Mouse (Mus musculus) right cerebral cortex, adult 2 months (tissue): Measurements from ENCODE around the gene Pla2g5.

Experiments used
- DNase-seq, 2 experiments: peaks; one replicate each; pipeline ENCODE4 v3.0.0; 2021 to 2022; ENCODE audit warnings: low spot score in 2 of 2

Gene Pla2g5

DNA sequence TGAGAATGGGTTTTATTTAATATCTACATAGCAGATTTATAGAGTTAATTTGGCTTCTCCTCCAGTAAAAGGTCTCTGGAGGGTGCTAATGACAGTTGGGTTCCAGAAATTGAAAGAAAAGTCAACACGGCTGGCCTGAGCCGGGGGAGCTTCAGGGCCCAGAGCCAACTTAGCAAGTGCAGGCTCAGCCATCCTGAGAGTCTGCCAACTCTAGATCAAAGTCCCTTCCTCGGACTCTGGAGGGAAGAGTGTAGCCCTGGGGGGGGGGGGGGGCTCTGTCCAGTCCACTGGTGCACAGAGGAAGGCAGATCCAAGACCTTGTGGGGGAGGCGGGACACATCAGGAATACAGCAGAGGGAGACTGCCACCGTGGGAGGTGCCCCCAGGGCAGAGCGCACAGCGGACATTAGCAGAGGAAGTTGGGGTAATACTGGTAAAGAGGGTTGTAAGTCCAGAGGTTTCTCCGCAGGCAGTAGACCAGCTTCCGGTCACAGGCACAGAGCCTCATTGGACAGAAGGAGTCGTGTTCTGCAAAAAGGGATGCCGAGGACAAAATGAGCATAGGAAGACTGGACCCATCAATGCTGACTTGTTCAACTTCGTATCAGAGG lies 63.0 kb downstream of the Pla2g5 start:
- no peak for DNase-seq

DNA sequence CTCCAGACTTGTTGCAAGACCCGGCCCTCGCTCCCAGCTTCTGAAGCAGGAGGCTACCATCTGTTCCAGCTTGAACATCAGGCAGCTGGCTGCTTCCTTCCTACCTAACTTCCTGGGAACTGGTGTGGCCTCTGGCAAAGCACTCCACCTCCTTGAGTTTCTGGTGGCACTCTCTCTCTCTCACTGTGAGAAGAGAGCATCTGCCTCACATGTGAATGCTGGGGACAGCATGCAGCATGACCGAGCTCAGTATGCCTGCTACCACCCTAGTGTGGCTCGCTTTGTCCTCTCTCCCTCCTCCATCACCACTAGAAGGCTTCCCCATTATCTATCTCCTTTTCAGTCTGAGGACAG lies 66.1 kb downstream of the Pla2g5 start:
- peak; percentile 49 to 59 for DNase-seq

DNA sequence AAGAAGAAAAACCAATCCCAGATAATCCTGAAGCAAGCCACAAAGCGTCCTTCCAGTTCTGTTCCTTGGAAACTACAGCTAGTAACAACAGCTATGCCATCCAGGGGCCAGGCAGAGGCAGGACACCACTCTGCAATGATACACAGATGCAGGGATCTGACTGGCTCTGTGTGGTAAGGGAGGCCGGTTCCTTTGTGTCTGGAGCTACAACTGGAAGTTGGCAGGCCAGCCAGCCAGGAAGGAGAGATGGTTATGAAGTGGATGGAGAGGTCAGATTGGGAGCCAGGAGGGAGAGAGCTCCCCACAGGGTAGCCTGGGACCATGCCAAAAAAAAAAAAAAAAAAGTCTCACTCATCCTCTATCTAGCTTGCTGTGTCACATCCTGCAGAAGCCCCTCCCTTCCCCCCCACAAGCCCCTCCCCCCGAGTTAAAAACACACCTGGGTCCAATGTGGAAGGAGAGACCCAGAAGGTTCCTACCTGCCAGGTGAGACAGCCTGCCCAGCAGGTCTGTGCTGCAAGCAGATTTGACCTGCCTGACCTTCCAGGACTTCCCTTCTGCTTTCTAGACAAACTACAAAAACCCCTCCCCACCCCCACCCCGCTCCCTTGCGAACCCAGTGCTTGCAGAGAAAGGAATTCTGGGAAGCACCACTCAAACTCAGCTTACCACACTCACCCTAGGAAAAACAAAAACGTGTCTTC lies 66.6 kb downstream of the Pla2g5 start:
- no peak for DNase-seq

DNA sequence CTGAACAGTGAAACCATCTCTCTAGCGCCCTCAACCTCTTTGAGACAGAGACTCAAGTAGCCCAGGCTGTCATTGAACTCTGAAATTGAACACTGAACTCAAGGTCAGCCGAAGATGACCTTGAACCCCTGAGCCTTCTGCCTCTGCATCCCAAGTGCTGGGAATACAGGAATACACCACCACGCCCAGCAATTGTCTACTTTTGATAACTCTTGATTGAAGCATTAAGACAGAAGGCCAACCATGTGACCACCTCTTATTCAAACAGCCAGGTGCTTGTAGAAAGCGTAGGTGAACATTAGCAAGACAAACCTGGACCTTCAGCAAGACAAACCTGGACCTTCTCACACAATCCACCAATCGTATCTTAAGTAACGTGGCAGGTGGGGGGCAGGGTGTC lies 68.9 kb downstream of the Pla2g5 start:
- DNase-seq: no peak

DNA sequence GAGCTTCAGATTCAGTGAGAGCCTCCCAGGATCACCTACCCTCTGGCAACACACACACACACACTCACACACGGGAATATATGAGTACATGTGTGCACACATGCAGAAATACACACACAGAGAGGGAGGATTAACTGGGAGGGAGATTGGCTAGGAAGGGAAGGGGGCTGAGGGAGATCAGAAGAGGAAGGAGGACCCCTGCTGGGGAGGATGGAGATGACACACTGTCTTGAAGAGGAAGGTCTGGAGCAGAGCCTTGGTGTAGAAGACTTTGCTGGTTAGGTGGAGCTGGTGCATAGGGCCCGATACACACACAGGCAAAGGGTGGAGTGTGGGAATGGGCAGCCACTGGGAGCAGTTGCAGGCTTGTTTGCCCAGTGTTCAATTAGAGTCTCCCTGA lies 70.0 kb downstream of the Pla2g5 start:
- peak; percentile 68 to 70 for DNase-seq

DNA sequence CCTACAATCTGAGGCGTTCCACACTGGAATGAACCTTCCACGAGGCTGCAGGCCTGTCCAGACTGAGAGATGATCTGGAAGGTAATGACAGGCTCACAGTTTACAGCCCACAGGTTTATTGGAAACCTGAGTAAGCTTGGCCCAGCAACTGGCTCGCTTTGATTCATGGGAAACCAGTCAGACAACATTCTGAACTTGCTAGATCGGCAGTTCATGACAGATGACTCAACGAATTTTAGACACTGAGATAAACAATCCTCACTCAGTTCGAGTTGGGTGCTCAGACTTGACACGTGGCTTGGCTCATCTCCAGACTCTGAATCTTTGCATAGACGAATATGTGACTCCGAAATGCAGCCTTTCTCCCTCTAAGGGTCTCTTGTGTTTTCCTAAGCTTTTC lies 70.7 kb downstream of the Pla2g5 start:
- DNase-seq: no peak

DNA sequence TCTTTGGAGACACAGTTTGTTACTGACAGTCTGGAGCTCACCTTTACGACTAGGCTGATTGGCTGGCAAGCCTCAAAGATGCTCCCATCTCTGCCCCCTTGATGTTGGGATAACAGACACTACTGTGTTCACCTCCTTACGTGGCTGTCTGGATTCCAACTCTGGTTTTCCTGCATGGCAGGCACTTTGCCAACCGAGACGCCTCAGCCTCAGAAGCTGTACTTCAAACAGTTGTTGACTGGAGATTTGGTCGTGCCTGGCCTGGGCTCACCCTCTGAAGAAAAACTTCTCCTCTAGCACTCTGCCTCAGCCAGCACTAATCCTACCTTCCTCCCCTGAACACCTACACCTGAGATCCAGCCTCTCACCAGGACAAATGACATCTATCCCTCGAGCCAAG lies 71.8 kb downstream of the Pla2g5 start:
- no peak for DNase-seq

DNA sequence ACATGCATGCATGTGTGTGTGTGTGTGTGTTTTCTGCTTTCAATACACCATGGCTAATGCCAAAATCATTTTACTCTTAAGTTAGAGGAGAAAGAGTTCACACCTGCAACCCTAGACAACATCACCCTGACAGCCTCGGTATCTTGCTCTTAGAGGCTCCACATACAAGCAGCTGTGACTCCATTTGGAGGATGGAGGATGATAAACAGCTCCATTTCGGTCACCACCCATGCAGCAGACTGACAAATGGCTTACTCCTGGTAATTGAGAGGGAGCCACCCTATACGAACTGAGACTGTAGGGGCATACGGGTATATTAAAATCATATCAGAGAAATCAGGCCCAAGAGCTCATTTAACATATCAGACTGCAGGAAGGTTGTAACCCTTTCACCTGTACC lies 74.9 kb downstream of the Pla2g5 start:
- no peak for DNase-seq

DNA sequence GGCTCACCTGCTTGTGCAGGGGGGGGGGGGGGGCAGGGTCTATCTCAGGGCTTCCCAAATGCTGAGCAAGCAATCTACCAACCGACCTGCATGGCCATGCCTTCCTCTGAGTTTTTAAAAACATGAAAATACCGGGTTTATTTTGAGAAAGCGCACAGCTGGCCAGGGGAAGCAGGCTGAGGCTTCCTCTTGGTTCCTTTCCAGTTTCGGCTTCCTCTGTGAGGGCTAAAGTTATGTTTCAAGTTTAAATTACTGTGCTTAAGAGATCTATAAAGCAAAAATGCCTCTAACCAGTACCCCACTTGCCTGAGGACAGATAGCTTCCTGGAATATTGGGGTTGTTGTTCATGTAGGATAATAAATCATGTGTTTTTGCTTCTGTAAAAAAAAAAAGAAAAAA lies 77.1 kb downstream of the Pla2g5 start:
- peak in 1 of 2 experiments; percentile 44 for DNase-seq

DNA sequence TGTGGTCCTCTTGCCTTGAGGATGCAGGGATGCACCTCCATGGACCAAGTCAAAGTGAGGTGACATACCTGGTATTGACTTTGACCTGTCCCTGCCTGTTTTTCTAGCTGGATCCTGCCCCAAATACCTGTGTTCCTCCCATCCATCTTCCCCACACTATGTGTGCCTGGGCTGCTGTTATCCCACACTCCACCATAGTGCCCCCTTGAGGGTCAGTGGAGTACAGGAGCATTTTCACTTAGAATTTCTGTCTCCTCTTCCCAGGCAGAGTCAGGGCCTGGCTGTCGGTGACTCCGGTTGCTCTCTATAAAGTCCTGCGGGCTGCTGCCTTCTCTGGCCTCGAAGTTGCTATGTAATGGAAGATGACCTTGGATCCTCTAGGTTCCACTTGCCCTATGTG lies 77.6 kb downstream of the Pla2g5 start:
- no peak for DNase-seq

DNA sequence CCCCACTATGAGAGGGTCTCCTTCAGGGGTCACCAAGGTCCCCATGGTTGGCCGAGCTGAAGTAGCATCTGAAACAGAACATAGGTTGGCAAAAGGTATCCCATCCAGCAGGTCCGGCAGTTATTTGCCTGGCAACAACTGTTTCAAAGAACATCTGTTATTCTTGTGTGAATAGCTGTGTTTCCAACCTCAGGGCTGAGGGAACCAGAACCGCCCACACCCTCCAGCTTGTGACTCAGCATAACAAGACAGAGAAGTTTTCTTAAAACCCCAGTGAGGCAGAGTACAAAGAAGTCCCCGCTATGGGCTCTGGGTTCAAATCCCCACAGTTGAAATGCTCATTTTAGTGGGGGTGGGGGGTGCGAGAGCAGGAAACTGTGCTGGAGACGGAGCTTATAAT lies 81.2 kb downstream of the Pla2g5 start:
- DNase-seq: peak; percentile 78 to 87

DNA sequence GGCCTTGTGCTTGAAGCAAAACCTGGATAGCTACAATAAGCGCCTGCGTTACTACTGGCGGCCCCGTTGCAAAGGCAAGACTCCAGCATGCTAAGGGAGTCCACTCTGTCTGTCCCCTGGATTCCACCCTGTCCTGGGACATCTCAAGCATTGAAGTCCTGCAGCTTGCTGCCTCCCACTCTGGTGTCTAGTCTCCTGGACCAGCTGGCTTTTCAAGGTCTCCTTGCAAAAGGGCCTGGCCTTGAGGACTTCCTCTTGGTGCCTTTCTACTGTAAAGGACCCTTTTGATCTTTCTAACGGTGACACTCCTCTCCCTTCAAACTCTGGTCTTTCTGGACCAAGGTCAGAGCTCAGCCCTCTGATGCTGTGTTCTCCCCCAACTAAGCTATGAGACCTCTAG lies 83.0 kb downstream of the Pla2g5 start:
- DNase-seq: no peak

DNA sequence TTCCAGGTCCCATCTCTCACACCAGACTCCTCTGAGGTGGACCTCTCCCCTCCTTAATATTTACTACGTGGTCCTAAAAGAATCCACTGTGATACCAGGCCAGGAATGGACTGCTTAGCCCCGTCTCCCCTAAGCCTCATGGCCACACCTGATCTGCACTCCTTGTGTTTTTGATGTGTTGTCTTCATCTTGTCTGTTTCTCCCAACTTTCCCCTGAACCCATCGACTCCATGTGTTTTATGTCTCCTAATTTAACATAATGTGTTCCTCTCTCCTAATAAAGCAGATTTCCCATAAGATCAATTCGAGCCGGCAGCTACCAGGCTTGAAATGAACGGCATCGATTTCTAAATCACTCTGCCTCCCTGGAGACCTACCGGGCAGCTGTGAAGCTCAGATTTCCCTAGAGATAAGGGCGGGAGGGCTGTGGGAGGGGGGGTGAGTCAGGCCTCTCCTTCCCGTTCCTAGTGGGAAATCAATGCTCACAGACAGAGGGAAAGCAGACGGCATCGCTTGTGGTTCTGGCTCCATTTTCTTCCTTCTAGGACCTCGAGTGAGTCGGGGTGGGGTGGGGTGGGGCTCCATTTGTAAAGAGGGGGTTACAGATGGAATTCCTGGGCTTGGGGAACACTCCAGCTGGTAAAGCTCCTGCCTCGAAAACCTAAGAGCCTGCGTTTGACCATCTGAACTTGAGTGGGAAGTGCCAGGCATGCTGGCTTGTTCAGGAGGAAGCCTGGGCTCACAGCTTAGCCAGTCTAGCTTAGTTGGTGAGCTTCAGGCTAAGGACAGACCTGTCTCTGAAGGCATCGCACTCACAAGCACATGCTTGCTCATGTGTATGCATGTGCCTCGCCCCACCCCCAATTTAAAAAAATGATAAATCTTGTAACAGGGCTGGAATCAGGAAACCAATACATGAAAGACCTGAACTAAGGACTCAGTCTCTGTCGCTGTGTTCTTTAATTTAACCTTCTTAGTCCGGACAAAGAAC lies 85.6 kb downstream of the Pla2g5 start:
- no peak for DNase-seq

DNA sequence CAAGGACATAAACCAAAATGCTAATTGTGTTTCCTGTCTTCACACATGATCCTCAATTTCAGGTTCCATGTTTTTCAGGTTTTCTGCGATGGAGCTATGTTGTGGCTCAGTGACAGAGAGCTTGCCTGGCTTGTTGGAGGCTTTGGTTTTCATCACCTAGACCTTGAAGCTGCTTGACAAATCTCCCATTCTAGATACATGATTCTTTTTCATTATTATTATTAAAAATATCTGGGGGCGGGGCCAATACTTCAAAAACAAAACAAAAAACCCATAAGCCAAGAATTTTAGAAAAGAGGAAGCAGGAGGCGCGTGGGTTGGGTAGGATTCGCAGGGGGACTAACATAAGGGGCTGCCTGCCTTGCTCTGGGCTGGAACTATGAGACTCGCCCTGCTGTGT lies 87.8 kb downstream of the Pla2g5 start, which contains the start of gene Pla2g2d:
Gene Pla2g2d (plus strand): TSS at position 301 of the 400 bp plus-strand sequence.
- no peak for DNase-seq

DNA sequence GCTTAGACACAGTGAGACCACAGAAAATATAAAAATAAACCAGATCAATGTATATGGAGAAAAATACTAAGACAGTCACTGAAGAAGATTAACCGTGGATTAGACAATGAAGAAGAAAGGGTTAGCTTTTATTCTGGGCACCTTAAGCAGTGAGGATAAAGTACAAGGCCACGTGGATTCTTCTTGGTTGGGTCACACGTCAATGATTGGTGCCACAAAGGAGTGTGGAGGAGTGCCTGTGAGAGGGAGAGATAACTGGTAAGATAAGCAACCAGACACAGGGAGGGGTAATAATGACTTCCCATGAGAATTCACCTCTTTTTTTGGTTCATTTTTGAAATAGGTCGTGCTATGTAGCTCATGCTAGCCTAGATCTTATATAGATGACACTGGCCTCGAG lies 90.9 kb downstream of the Pla2g5 start:
- no peak for DNase-seq

DNA sequence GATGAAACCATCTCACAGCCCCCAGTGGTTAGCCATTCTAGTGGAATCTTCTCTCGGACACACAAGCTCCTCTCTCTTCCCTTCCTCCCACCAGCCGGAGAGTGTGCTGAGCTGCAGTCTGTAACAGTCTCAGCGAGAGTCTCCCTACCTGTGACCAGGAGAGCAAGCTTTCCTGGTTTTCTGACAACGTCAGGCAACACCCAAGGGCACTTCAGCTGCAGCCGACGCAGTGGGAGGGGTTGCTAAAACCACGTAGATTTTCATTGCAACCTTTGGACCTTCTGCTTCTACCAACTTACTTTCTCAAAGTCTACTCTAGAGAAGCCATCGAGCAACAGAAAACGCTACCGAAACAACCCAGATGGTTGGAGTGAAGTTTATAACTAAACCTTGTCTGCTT lies 91.3 kb downstream of the Pla2g5 start:
- DNase-seq: no peak

DNA sequence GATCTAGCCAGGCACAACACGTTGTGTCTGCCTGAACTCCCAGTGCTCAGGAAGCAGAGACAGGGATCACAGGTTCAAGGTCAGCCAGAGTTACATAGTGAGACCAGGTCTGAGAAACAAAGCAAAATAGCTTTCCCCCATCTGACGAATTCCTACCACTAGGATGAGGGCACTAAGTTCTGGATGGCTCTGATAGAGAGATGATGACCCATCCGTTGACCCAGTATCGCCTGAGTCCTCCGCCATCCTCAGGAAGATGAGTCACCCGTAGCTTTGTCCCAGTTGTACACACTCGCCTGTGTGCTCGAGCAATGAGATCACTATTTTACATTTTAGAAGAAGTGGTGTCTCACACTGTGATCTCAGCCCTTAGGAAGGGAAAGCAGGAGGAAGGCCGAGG lies 101.0 kb downstream of the Pla2g5 start:
- DNase-seq: no peak

DNA sequence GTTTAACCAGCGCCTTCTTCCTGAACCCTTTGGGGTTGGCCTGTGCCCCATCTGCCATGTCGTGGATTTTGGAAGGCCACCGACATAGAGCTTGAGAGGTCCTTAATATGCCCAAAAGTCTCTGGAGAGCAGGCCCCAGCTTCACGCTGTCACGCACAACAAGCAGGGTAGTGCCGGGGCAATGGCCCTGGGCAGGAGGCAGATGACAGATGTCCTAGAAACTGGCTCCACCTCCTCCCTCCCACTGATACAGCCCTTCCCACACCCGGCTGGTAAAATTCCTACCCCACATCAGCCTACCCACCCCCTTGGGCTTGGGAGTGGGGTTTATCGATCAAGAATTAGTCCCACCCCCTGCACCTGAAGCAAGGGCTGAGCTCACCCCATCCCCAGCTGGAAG lies 105.9 kb downstream of the Pla2g5 start, which contains the start of gene Pla2g2f:
Gene Pla2g2f (minus strand): TSS at position 211 of the 400 bp plus-strand sequence.
- DNase-seq: no peak

DNA sequence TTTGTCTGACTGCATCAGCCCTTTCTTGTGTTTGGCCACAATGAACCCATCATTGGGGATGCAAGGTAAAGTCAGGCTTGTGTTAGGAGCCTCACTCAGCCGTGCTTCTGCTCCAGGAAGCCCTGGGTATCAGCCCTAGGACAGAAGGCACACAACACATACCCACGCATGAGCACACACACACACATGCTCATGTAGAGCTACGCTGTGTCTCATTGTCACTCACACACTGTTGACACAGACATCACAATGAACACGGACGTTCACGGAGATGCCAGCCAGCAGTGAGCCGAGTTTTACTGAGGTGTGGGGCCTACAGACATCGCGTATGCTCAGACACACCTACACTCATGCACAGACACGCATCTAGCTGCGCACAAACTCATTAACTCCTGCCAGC lies 107.3 kb downstream of the Pla2g5 start:
- DNase-seq: no peak

DNA sequence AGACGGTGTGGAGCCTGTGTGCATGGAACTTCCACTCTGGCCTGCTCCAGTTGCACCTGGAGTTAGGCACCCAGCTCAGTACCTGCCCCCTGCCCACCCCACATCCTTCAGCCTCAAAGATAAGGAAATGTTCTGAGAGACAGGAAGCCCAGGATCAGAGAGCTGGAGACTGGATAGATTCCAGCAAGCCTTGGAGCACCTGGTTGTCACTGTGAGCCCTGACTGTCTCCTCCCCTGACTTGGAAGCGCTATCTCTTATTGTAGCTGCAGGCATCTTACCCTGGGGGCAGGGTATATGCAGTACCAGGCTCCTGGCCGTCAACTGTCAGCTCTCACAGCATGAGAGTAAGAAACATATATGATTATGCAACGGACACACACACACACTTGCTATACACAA lies 107.8 kb downstream of the Pla2g5 start:
- DNase-seq: no peak

DNA sequence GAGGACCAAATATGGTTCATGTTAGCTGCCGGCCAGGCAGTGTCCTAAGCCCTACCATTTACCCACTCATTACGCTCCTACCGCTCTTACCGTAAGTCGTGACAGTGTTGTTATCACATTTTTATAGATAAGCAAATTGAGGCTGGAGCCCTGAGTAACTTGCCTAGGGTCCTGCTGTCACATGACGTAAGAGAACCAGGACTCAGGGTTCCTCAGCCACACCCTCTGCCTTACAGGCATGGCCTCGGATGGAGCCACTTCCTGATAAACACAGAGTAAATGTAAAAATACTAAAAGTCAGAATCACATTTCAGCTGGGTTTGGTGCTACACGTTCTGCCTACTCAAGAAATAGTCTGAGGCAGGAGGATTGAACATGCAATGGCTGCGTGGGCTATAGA lies 108.8 kb downstream of the Pla2g5 start:
- DNase-seq: no peak

DNA sequence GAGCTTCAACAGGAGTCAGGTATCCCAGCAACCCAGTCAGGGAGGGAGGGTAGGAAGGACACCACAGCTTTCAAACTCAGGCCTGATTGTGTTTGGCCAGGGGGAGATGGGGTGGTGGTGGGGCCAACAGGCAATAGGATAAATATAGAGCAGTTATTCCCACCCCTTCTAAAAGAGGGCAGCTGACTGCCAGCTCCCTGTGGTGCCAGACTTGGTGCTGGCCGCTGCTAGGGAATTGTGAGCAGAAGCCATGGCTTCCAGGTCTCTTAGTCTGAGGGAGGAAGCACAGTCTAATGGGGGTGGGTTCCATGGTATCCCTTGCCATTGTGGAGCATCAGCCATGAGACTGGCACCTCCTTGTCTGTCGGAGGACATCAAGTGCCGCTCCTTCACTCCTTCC lies 109.7 kb downstream of the Pla2g5 start:
- no peak for DNase-seq

DNA sequence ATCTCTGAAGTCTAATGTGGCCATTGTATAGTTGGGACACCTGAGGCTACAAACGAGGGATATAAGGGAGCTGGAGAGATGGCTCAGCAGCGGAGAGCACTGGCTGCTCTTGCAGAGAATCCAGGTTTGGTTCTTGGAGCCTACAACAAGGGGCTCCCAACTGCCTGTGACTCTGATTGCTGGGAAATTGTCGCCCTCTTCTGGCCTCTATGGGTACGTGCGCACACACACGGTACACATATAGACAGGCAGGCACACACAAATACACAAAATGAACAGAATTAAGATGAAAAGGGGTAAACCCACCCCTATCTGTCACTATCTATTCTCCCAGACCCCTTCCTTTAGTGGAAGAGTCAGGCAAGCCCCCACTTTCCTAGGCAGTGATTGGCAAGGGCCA lies 110.7 kb downstream of the Pla2g5 start:
- no peak for DNase-seq
